Mouse (Mus musculus): ENCODE data around the gene Pik3cb.
A peak's percentile ranks its signal among the peaks of the same experiment; 100 is the strongest.

Gene Pik3cb

GRCm38 (mm10) chr9:99140063-99140882 lies at the start of gene Pik3cb:
TSS of gene Pik3cb (minus strand) at chr9:99140621.
- peak; percentile 98 to 100 for DNase-seq

- DNase-seq, result no peak
Measured at GRCm38 (mm10) chr9:99183043-99183670, 42.7 kb upstream of the Pik3cb start.

- no peak for DNase-seq
Measured at GRCm38 (mm10) chr9:99182121-99182520, 41.7 kb upstream of the Pik3cb start.

- peak in 1 of 2 experiments; percentile 8 for DNase-seq
Measured at GRCm38 (mm10) chr9:99180272-99180671, 39.9 kb upstream of the Pik3cb start.

- no peak for DNase-seq
Measured at GRCm38 (mm10) chr9:99178736-99179135, 38.3 kb upstream of the Pik3cb start.

DNA sequence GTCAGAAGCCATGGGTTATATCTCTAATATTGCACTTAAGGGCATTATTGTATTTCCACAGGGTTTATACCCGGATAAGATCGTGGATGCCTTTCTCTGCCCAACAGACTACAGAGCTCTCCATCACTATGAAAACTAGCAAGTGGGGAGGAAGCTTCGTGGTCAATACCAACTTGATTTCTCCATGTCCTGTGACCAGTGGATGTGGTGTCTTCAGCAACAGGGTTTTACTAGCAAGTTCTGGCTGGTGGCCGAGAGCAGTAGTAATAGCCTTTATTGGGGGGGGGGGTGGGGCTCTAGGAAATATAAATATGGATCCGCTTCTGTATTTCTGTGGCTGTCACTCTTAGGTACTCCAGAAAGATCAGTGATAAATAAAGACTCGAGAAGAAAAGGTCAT lies 35.4 kb upstream of the Pik3cb start:
- DNase-seq, result no peak

DNA sequence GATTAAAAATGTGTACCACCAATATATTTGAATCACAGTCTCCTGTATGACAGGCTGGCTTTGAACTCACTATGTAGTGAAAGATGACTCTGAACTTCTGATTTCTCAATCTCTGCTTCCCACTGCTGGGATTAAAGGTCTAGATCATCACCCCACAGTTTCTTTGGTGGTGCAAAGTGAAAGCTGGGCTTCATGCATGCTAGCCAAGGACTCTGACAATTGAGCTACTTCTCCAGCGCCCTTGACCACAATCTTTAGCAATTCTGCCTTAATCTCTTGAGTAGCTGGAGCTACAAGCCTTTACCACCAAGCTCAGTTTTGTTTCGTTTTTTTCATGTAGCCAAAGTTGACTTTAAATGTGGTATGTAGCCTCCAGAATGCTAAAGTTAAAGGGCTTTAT lies 32.4 kb upstream of the Pik3cb start:
- no peak for DNase-seq

GRCm38 (mm10) chr9:99171186-99171585 lies 30.8 kb upstream of the Pik3cb start:
- DNase-seq, result no peak

DNA sequence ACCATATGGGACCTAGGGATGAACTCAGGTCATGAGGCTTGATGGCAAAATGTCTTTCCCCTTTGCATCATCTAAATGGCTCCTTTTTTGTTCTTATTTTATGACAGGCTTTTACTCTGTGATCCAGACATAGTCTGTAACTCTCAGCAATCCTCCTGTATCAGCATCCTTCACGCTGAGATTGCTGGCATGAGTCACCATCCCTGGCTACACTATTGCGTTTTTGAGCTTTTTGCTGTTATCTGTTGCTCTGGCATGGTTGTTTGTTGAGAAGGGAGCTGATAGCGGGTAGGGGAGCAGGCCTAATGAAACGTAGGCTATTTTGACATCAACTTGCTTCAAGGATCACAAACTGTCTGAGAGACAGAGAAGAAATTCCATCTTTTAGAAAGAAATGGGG lies 28.6 kb upstream of the Pik3cb start:
- DNase-seq, result no peak

DNA sequence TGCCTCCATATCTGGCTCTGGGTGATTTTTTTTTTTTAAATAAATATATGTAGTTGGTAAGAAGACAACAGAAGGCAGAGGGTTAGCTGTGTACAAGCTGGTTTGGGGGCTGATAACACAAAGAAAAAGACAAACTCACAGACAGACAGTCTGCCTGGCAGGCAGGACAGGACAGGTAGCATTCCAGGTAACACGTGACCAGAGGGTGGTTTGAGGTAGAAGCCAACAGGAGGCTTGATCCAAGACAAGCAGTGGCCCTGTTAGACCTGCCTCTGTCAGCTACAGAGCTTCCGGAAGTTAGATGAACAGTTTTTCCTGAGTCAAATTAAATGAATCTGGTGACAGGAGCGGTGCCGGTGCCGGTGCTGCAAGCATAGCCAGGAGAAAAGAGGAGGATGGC lies 26.5 kb upstream of the Pik3cb start:
- no peak for DNase-seq

DNA sequence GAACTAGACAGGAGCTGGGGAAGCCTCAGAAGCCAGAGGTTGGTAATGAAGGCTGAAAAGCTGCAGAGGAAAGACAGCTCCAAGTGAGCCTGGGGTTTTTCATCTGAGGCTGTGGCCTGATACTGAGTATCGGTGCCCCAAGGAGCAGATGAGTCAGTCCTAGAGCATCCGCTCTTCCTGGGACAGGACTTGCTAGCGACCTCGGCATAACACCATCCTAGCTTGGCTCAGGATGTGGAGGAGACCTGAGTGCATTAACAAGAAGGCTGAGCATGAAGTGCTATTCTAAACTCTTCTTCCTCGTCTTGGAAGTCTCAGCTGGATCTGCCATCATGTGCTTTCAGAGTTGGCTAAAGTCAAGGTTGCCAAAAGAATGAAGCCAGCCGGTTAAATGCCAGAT lies 25.5 kb upstream of the Pik3cb start:
- DNase-seq, result no peak

GRCm38 (mm10) chr9:99164664-99165226 lies 24.3 kb upstream of the Pik3cb start:
- DNase-seq, result peak; percentile 9 to 22

GRCm38 (mm10) chr9:99164148-99164503 lies 23.7 kb upstream of the Pik3cb start:
- no peak for DNase-seq

DNA sequence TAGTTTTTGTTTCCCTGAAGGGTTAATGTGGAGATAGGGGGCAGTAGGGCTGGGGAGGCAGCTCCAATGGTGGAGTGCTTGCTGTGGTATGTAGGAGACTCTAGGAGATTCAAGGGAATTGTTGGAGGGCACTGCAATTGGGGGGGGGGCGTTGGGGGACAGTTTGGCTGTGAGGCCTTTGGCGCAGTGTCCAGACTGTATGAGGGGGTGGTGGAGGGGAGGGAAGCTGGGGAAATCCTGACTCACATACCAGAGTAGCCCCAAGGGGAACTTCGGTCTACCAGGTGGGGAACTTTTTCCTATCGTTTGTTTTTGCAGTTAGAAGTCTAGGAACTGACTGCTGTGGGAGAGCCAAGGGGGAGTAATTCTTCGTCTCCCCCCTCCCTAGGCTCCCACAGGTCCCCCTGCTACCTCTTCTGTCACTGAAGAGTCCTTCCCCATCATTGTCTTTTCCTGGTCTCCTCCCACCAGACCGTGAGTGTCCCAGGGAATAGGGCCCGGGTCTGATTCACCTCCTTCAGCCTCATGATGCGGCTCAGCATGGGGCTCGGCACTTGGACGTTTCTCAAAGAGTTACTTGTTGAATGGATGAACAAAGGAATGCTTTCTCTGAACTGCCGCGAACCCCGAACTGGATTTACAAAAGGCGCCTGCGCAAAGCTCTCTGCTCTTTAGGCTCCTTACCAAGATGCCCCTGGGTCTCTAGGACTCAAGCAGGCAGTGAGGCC lies 23.2 kb upstream of the Pik3cb start:
- peak; percentile 7 to 31 for DNase-seq

DNA sequence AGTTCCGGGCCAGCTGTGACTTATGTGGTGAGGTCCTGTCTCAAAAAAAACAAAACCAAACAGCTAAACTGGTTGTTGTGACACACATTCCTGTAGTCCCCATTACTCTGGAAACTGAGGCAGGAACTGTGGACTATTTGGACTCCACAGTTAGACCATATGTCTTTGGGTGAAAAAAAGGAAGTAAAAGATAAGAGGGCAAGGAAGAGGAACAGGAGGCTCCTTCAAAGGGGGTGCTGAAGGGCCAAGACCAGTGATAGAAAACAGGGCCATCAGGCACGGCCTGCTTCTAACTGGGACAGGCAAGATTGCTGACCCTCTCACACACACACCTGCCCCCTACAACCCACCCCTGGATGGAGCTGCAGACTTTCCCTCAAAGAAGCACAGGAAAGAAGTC lies 22.4 kb upstream of the Pik3cb start:
- DNase-seq, result no peak

DNA sequence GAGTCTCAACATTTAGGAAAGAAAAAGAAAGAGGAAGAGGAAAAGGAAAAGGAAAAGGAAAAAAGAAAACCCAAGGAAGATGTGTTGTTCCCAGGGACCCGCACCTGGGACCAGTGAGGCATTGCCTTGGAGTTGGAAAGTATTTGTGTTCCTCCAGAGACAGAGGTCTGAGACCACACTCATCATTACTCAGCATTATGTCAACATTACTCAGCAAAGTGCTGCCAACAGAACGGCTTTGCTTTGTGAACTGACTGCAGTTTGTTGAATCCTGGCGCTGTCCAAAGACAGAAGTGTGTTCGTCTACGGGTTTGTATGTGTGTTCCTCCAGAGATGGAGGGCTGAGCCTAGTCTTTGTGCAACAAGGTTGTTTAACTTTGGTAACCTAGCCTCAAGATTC lies 20.4 kb upstream of the Pik3cb start:
- no peak for DNase-seq

- no peak for DNase-seq
Measured at GRCm38 (mm10) chr9:99159932-99160331, 19.5 kb upstream of the Pik3cb start.

DNA sequence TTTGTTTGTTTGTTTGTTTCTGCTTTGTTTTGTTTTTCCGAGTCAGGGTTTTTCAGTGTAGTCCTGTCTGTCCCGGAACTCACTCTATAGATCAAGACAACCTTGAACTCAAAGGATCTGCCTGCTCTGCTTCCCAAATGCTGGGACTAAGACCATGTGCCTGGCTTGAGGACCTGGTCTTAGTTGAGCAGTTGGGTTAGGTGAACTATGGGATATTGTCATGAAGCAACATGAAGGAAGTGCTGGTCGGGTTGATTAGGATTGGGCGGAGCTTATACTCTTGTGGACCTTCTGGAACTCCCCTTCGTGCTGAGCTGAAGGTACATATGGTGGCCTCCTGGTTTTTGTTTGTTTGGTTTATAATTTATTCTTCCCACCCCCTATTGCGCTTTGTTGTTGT lies 18.3 kb upstream of the Pik3cb start:
- no peak for DNase-seq

DNA sequence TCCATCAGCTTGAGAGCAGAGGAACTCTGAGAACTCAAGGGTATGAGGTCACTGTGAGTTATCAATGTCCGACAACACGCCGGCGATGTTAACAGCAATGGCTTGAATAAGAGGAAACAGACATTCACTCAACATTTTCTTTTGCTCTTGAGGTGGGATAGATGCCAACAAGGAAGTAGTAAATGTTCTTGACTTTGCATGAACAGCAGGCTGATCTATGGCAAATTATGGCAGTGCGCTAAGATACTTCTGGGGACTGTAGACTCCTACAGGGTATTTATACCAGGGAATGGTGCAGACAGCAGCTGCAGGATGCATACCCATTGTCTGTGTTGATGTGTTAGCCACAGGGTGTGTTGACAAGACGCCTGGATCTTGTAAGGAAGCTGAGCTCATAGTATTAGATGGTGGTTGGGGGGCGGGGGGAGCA lies 17.8 kb upstream of the Pik3cb start:
- DNase-seq, result no peak

- peak; percentile 62 to 80 for DNase-seq
Measured at GRCm38 (mm10) chr9:99153655-99154054, 13.2 kb upstream of the Pik3cb start.

DNA sequence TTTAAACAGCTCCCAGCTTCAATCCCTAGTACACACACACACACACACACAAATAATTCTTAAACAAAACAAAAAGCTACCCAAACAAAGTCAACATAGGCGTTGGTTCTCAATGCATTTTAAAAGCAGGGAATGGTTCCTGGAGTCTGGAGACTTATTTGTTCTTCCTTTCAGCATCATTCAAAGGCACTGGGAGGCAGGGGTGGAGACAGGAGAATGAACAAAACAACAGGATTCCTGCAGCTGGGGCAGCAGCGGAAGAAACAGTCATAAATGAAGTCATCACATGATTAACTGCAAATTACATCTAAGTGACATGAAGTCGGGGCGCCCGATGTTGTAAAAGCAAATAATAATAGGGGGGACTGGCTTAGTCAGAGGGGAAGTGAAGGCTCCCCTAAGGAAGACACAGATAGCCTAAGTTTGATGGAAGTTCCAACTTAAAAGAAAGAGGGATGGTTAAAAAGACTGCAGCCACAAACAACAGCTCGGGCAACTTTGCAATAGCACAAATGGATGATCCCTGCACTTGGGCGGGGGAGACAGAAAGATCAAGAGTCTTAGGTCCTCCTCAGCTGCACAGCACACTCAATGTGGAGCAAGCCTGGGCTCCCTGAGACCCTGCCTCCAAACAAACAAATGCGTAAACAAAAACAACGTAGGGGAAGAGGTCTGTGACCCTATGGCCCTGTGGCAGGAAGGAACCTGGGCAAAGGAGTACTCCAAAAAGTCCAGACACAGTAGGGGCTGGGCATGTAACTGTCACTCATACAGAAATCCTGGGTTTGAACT lies 12.5 kb upstream of the Pik3cb start:
- DNase-seq, result no peak

- DNase-seq, result no peak
Measured at GRCm38 (mm10) chr9:99146855-99147735, 6.7 kb upstream of the Pik3cb start.
